In genomic region chr1:194885687-194886077, GRCm38 (mm10) we compare ENCODE assay signal across 9 mouse cellular contexts. TPM values are rescaled to one million over a fixed set of nuclear protein-coding genes. Genes with fewer than 3 reads are reported as not detected.
DNase-seq lines count a peak whose midpoint lies in the region; ATAC-seq lines count a peak whose summit lies in the region.
"Had no signal": no experiment of that assay in that cellular context is flagged by ENCODE, and none has a peak within 500 bp of the region (broad histone marks: within the 10 kb centered on the region; RNA-seq: fewer than 3 reads in every experiment).

No protein-coding gene starts in this region.

- H3K4me2 ChIP-seq in forebrain, embryonic 13.5 days: no peak overlapping the region
- H3K4me2 ChIP-seq: embryonic facial prominence, embryonic 15.5 days had no signal

- ATAC-seq in erythroid progenitor cell, adult 5-6 weeks (replicated peaks; ENCODE audit: low FRiP score, poor library complexity, severe bottlenecking): 0 out of 2 replicates have a peak, but pooled peaks have one; percentile 26
- no peak for ATAC-seq in forebrain, embryonic 13.5 days

- H3K9ac ChIP-seq in forebrain, embryonic 13.5 days: no peak overlapping the region
- H3K9ac ChIP-seq: embryonic facial prominence, embryonic 15.5 days had no signal

- no peak overlapping the region for H3K4me3 ChIP-seq in forebrain, embryonic 13.5 days
- H3K4me3 ChIP-seq: embryonic facial prominence, embryonic 15.5 days had no signal

- H3K27me3 ChIP-seq in forebrain, embryonic 13.5 days: no peaks in the 10 kb centered on the region
- H3K27me3 ChIP-seq: embryonic facial prominence, embryonic 15.5 days had no signal

- DNase-seq in layer of hippocampus, adult 18-20 months (ENCODE audit: low spot score in 2 of 2): peak; percentile 45 to 72
- DNase-seq in layer of hippocampus, postnatal 14 days (ENCODE audit: low spot score in 2 of 2): no peak
- DNase-seq in heart, postnatal 10 days: peak; percentile 94 to 95
- DNase-seq in lung, postnatal 10 days: peak; percentile 83
- peak; percentile 86 for DNase-seq in testis, postnatal 10 days (ENCODE audit: low spot score)
- no peak for DNase-seq in embryo, embryonic 11 days

- H3K27ac ChIP-seq in forebrain, embryonic 13.5 days: no peak overlapping the region
- H3K27ac ChIP-seq: embryonic facial prominence, embryonic 15.5 days had no signal

- intact Hi-C loops in heart, postnatal 10 days (cut with DNase I): no loop called here

- WGBS in forebrain, embryonic 13.5 days: 84% methylated on average over 5 of the region's 5 CpGs

- H3K36me3 ChIP-seq in forebrain, embryonic 13.5 days (ENCODE audit: poor library complexity, severe bottlenecking): no peaks in the 10 kb centered on the region
- H3K36me3 ChIP-seq: embryonic facial prominence, embryonic 15.5 days had no signal

- no peaks in the 10 kb centered on the region for H3K9me3 ChIP-seq in forebrain, embryonic 13.5 days (replicated peaks)
- H3K9me3 ChIP-seq: embryonic facial prominence, embryonic 15.5 days had no signal

- H3K4me1 ChIP-seq in forebrain, embryonic 13.5 days: no peaks in the 10 kb centered on the region
- H3K4me1 ChIP-seq: embryonic facial prominence, embryonic 15.5 days had no signal

RNA-seq across cellular contexts. Expression of gene Cd34, which starts 52.9 kb away (rescaled TPM):
- total RNA-seq in layer of hippocampus, adult 18-20 months (2021): 10 to 100 TPM; 26.4 to 33.6 TPM
- total RNA-seq in layer of hippocampus, postnatal 14 days (2021): 10 to 100 TPM; 32.1 to 33.2 TPM
- total RNA-seq in erythroid progenitor cell, adult 5-6 weeks (2015; ENCODE audit: low replicate concordance): 3.2 and 10.1 TPM in 2 replicates
- 4.4 and 5.1 TPM in 2 replicates for total RNA-seq in erythroid progenitor cell, adult 5-6 weeks (2017; ENCODE audit: low replicate concordance)
- total RNA-seq in heart, postnatal 10 days (2021): 100 to 1,000 TPM; 289 to 314 TPM
- 31.8 and 33.2 TPM in 2 replicates for polyA plus RNA-seq in forebrain, embryonic 13.5 days (2015; fragmentation: Nextera tagmentation; extraction: Ambion mirVana)

Comparison
In these comparisons a context has a peak if more than half of its experiments do, and no peak if none do; other contexts are left out.
1. DNase-seq: peak in layer of hippocampus, adult 18-20 months (2 of 2), heart, postnatal 10 days (2 of 2), lung, postnatal 10 days (single experiment) and testis, postnatal 10 days (single experiment); none in layer of hippocampus, postnatal 14 days (0 of 2) and embryo, embryonic 11 days (single experiment).
2. RNA of gene Cd34, which starts 52.9 kb away (total RNA-seq): 289 to 314 TPM in heart, postnatal 10 days; 26.4 to 33.6 TPM in layer of hippocampus, adult 18-20 months, 32.1 to 33.2 TPM in layer of hippocampus, postnatal 14 days and 3.2 to 10.1 TPM in erythroid progenitor cell, adult 5-6 weeks; every median in the first group is over 4 times any median in the second.